8 mouse cellular contexts compared by ENCODE assay signal in the genomic region with DNA sequence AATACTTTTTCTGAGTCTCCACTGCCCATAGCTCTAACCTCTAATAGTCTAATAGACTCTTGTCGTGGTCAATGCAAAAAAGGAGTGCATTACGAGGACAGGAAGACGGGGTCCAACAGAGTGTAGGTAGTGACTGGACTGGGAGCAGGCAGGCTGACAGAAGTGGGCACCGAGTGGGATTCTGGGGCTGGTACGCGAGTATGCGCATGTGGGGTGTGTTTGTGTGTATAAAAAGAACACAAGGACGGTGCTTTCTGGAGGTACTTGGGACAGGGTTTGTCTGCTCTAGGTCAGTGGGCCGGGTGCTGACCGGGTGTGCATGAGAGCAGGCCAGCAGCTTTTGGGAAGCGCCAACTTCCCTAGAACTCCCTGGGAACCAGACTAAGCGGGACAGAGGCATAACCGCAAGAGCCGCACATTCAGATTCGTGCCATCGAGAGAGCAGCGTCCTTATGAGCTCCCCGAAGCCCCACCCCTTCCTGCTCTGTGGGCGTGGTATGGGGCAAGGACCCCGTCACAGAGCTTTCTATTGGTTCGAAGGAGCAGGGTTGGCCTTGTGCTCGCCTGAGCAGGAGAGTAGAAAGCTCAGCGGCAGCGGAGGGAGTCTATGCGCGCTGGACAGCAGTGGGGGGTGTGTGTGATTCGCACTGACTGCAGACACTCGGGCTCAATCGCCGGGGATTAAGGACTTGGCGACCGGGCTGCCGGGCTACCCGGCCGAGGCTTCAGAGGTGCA. TPM values are rescaled to one million over a fixed set of nuclear protein-coding genes. Genes with fewer than 3 reads are reported as not detected.
DNase-seq lines count a peak whose midpoint lies in the region; ATAC-seq lines count a peak whose summit lies in the region.

A gene (plus strand): TSS at position 608 of the 736 bp plus-strand sequence.

- peaks cover 8% of the 10 kb centered on the region for H3K4me1 ChIP-seq in intestine, embryonic 14.5 days (replicated peaks; ENCODE audit: control insufficient read depth, insufficient read depth, low read length)

- peak; percentile 94 to 97 for DNase-seq in adrenal gland, adult (ENCODE audit: inconsistent age in 2 of 2, low spot score in 1 of 2)
- DNase-seq in embryo, embryonic 11 days = peak; percentile 94
- peak; percentile 89 for DNase-seq in gastrocnemius, postnatal 25 days
- peak; percentile 86 for DNase-seq in intestine, embryonic 14.5 days (ENCODE audit: low spot score)
- peak; percentile 84 to 88 for DNase-seq in left cerebral cortex, postnatal 14 days (ENCODE audit: low spot score in 2 of 2)
- DNase-seq in mesoderm, embryonic 11.5 days (ENCODE audit: low read depth, low spot score) = peak; percentile 93
- DNase-seq in right cerebral cortex, postnatal 36 days (ENCODE audit: low spot score in 2 of 2) = peak; percentile 77 to 86
- DNase-seq in yolk sac, embryonic 10.5 days (ENCODE audit: low spot score) = peak; percentile 90

- H3K27ac ChIP-seq in intestine, embryonic 14.5 days (ENCODE audit: low read depth) = peak within 1 kb of the TSS; percentile 80

- no peaks in the 10 kb centered on the region for H3K27me3 ChIP-seq in intestine, embryonic 14.5 days (replicated peaks; ENCODE audit: control insufficient read depth, insufficient read depth, low read length)

- WGBS in intestine, embryonic 14.5 days = 17% methylated on average over 35 of the region's 35 CpGs

- H3K9ac ChIP-seq in intestine, embryonic 14.5 days (ENCODE audit: low read length) = peak within 1 kb of the TSS; percentile 78

- intact Hi-C loops in left cerebral cortex, postnatal 14 days (cut with DNase I) = loop anchor here (1.0 to 5.0 kb wide), 5 partner anchors 62 to 523 kb away; a partner anchor contains a TSS

- ATAC-seq in intestine, embryonic 14.5 days (replicated peaks; ENCODE audit: low FRiP score, low TSS enrichment, low read depth) = peak; percentile 91

- peak within 1 kb of the TSS; percentile 61 for H3K4me3 ChIP-seq in intestine, embryonic 14.5 days (ENCODE audit: low read depth, low read length)

- H3K4me2 ChIP-seq in intestine, embryonic 14.5 days (ENCODE audit: low read length) = peak within 1 kb of the TSS; percentile 52

- H3K9me3 ChIP-seq in intestine, embryonic 14.5 days (ENCODE audit: control insufficient read depth, low read length) = no peaks in the 10 kb centered on the region

- H3K36me3 ChIP-seq in intestine, embryonic 14.5 days (ENCODE audit: control insufficient read depth, insufficient read depth, low read length) = no peaks in the 10 kb centered on the region

RNA-seq across cellular contexts. Expression of the gene that starts here (rescaled TPM):
- total RNA-seq in gastrocnemius, postnatal 25 days (2021) = 1 to 10 TPM; 4.4 to 6.8 TPM
- polyA plus RNA-seq in intestine, embryonic 14.5 days (2014; fragmentation: Nextera tagmentation; extraction: Ambion mirVana) = 24.5 and 26.9 TPM in 2 replicates
- 10 to 100 TPM; 11.6 to 13.8 TPM for total RNA-seq in left cerebral cortex, postnatal 14 days (2021)

Comparison
In these comparisons a context has a peak if more than half of its experiments do, and no peak if none do; other contexts are left out.
1. Peak in every context shown above with its lines: DNase-seq, ATAC-seq, H3K4me3 ChIP-seq and H3K27ac ChIP-seq.